Mouse (Mus musculus) MEL (cell line): ENCODE measurements at regions not wholly inside any gene's neighbourhood (a gene's known extent, or its start where the extent isn't known, plus 50 kb on each side); places are given as distances from the start of the nearest gene placed in this dataset.

ENCODE experiments used
- DNase-seq: peaks from one replicate; pipeline ENCODE4 v3.0.0; 2011; ENCODE audit warnings: low read depth, low spot score
- H3K27ac ChIP-seq: 2 replicates; pipeline ENCODE4 v1.5.1; 2012; ENCODE audit warnings: low read depth, mild to moderate bottlenecking, control low read depth, low read length, moderate library complexity; ENCODE audit not compliant: control insufficient read depth
- H3K27me3 ChIP-seq, 2 experiments: fragments of 150-350 bp in 1 of 2; sonication (generic) in 1 of 2; 2 replicates each; pipeline ENCODE4 v1.6.1; 2012; ENCODE audit warnings: low read length in 2 of 2, mild to moderate bottlenecking in 2 of 2, improper control_type of control experiment in 1 of 2, moderate library complexity in 1 of 2; ENCODE audit not compliant: insufficient read depth in 2 of 2, control insufficient read depth in 1 of 2
- H3K36me3 ChIP-seq, 2 experiments: 2 replicates each; pipeline ENCODE4 v1.6.1; 2012 to 2014; ENCODE audit warnings: low read length in 2 of 2, improper control_type of control experiment in 1 of 2, inconsistent platforms in 1 of 2, mild to moderate bottlenecking in 1 of 2; ENCODE audit not compliant: insufficient read depth in 2 of 2, control insufficient read depth in 1 of 2
- H3K4me1 ChIP-seq, 2 experiments: fragments of 150-350 bp in 1 of 2; sonication (generic) in 1 of 2; 2 replicates each; pipeline ENCODE4 v1.6.1; 2012; ENCODE audit warnings: low read length in 2 of 2, improper control_type of control experiment in 1 of 2, mild to moderate bottlenecking in 1 of 2; ENCODE audit not compliant: insufficient read depth in 2 of 2, control insufficient read depth in 1 of 2
- H3K4me3 ChIP-seq, 2 experiments: fragments of 150-350 bp in 1 of 2; sonication (generic) in 1 of 2; 2 replicates each; pipeline ENCODE4 v1.5.1; 2012; ENCODE audit warnings: low read depth in 2 of 2, low read length in 2 of 2, mild to moderate bottlenecking in 2 of 2, moderate library complexity in 2 of 2, control low read depth in 1 of 2, improper control_type of control experiment in 1 of 2; ENCODE audit not compliant: control insufficient read depth in 1 of 2, insufficient read depth in 1 of 2
- H3K79me2 ChIP-seq: 2 replicates; pipeline ENCODE4 v1.6.1; 2012; ENCODE audit warnings: mild to moderate bottlenecking, low read length, moderate library complexity; ENCODE audit not compliant: control insufficient read depth, poor library complexity, insufficient read depth
- H3K9ac ChIP-seq: 2 replicates; pipeline ENCODE4 v1.6.1; 2012; ENCODE audit warnings: low read depth, mild to moderate bottlenecking, control low read depth, low read length, moderate library complexity; ENCODE audit not compliant: control insufficient read depth, poor library complexity, severe bottlenecking
- H3K9me3 ChIP-seq: fragments of 150-350 bp; sonication (generic); replicated peaks from 2 replicates; pipeline ENCODE4 v1.6.1; 2012; ENCODE audit warnings: mild to moderate bottlenecking, low read length, improper control_type of control experiment, moderate library complexity; ENCODE audit not compliant: insufficient read depth
- CTCF ChIP-seq, 3 experiments: IDR thresholded peaks in 2 of 3; conservative IDR thresholded peaks in 1 of 3; 2 replicates each; pipeline ENCODE4 v1.5.1; 2011 to 2012; ENCODE audit warnings: low read length in 3 of 3, low read depth in 2 of 3, mild to moderate bottlenecking in 2 of 3, improper control_type of control experiment in 1 of 3, inconsistent platforms in 1 of 3, mixed read lengths in 1 of 3, moderate library complexity in 1 of 3; ENCODE audit not compliant: control insufficient read depth in 1 of 3, insufficient read depth in 1 of 3, poor library complexity in 1 of 3, severe bottlenecking in 1 of 3
- E2F4 ChIP-seq: IDR thresholded peaks from 2 replicates; pipeline ENCODE4 v1.6.1; 2011; ENCODE audit warnings: low read depth, low read length, improper control_type of control experiment, borderline replicate concordance
- ELF1 ChIP-seq: IDR thresholded peaks from 2 replicates; pipeline ENCODE4 v1.6.1; 2014; ENCODE audit warnings: low read depth, mild to moderate bottlenecking, inconsistent platforms, low read length, improper control_type of control experiment, moderate library complexity
- GABPA ChIP-seq: IDR thresholded peaks from 2 replicates; pipeline ENCODE4 v1.6.1; 2012; ENCODE audit warnings: low read depth, mild to moderate bottlenecking, inconsistent platforms, low read length, improper control_type of control experiment, moderate library complexity
- GATA1 ChIP-seq: IDR thresholded peaks from 2 replicates; pipeline ENCODE4 v1.6.1; 2011; ENCODE audit warnings: low read depth, low read length, improper control_type of control experiment
- HCFC1 ChIP-seq: IDR thresholded peaks from 2 replicates; pipeline ENCODE4 v1.6.1; 2012; ENCODE audit warnings: low read depth, mild to moderate bottlenecking, inconsistent platforms, low read length, improper control_type of control experiment, moderate library complexity
- JUND ChIP-seq: IDR thresholded peaks from 2 replicates; pipeline ENCODE4 v1.6.1; 2011; ENCODE audit warnings: low read depth, mild to moderate bottlenecking, improper control_type of control experiment, low read length
- KAT2A ChIP-seq: conservative IDR thresholded peaks from 2 replicates; pipeline ENCODE4 v1.6.1; 2012; ENCODE audit warnings: low read depth, low read length, improper control_type of control experiment, inconsistent platforms
- MAZ ChIP-seq: IDR thresholded peaks from 2 replicates; pipeline ENCODE4 v1.6.1; 2012; ENCODE audit warnings: low read depth, mild to moderate bottlenecking, inconsistent platforms, low read length, improper control_type of control experiment
- MYC ChIP-seq: IDR thresholded peaks from 2 replicates; pipeline ENCODE4 v1.6.1; 2011; ENCODE audit warnings: low read depth, mild to moderate bottlenecking, low read length, improper control_type of control experiment, moderate library complexity
- POLR2A ChIP-seq, 2 experiments: IDR thresholded peaks; 2 replicates each; pipeline ENCODE4 v1.6.1; 2011 to 2012; ENCODE audit warnings: low read length in 2 of 2, mild to moderate bottlenecking in 2 of 2, control low read depth in 1 of 2, improper control_type of control experiment in 1 of 2, low read depth in 1 of 2, moderate library complexity in 1 of 2; ENCODE audit not compliant: control insufficient read depth in 1 of 2, insufficient read depth in 1 of 2, poor library complexity in 1 of 2
- SIN3A ChIP-seq: IDR thresholded peaks from 2 replicates; pipeline ENCODE4 v1.6.1; 2012; ENCODE audit warnings: low read length, improper control_type of control experiment, inconsistent platforms
- TCF12 ChIP-seq: IDR thresholded peaks from 2 replicates; pipeline ENCODE4 v1.6.1; 2014; ENCODE audit warnings: low read depth, mild to moderate bottlenecking, inconsistent platforms, low read length, improper control_type of control experiment, moderate library complexity
- UBTF ChIP-seq: IDR thresholded peaks from 2 replicates; pipeline ENCODE4 v1.6.1; 2012; ENCODE audit warnings: low read depth, mild to moderate bottlenecking, inconsistent platforms, low read length, improper control_type of control experiment, moderate library complexity, borderline replicate concordance; ENCODE audit not compliant: insufficient read depth
- USF2 ChIP-seq, 2 experiments: IDR thresholded peaks; 2 replicates each; pipeline ENCODE4 v1.6.1; 2011 to 2012; ENCODE audit warnings: improper control_type of control experiment in 2 of 2, low read length in 2 of 2, borderline replicate concordance in 1 of 2, inconsistent platforms in 1 of 2, low read depth in 1 of 2, mild to moderate bottlenecking in 1 of 2; ENCODE audit not compliant: insufficient read depth in 1 of 2
- ZC3H11A ChIP-seq: IDR thresholded peaks from 2 replicates; pipeline ENCODE4 v1.6.1; 2012; ENCODE audit warnings: low read depth, mild to moderate bottlenecking, inconsistent platforms, low read length, improper control_type of control experiment
- ZKSCAN1 ChIP-seq: IDR thresholded peaks from 2 replicates; pipeline ENCODE4 v1.6.1; 2012; ENCODE audit warnings: low read depth, mild to moderate bottlenecking, inconsistent platforms, low read length, improper control_type of control experiment, moderate library complexity
- ZNF384 ChIP-seq: IDR thresholded peaks from 2 replicates; pipeline ENCODE4 v1.6.1; 2012; ENCODE audit warnings: low read depth, mild to moderate bottlenecking, inconsistent platforms, low read length, improper control_type of control experiment

- DNase-seq = no peak
- no peaks in the 10 kb centered on the region for H3K79me2 ChIP-seq
- TF ChIP-seq GATA1 = no peak
- TF ChIP-seq ELF1 = no peak
- TF ChIP-seq JUND = no peak
- TF ChIP-seq, all 39 proteins: peak for 0
- Histone ChIP-seq H3K4me3 (no peak overlapping the region), H3K4me1 (peaks cover 14 to 41% of the 10 kb centered on the region in 2 experiments), H3K27ac (no peak overlapping the region), H3K36me3 (peaks cover 0 to 39% of the 10 kb centered on the region in 2 experiments; a peak in 2 of 4 replicates), H3K9me3 (no peaks in the 10 kb centered on the region), H3K9ac (no peak overlapping the region), H3K27me3 (no peaks in the 10 kb centered on the region)
Observed at GRCm38 (mm10) chr17:47221068-47221796, 147.5 kb upstream of the Mrps10 start.

DNA sequence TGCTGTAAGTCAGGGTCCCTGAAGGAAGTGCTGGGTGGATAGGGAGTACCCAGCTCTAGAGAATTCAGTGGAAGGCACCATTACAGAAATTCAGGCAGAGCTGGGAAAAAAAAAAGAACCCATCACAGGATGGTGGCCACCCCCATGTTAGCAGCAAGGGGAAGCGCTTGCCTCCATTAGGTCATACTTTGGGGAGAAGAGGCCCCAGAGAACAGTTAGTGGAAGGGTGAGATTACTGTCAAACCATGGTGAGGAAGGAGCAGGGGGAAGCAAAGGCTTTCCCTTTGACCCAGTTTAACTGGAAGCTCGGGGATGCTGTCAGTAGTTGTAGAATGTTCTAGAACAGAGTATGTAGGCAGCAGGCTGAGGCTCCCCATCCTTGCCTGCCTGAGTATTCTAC is 148.8 kb upstream of the Mrps10 start:
- TF ChIP-seq ZKSCAN1 (no peak), SIN3A (no peak), POLR2A (IDR thresholded peaks at IDR 0.05; ENCODE audit: control insufficient read depth in 1 of 2, insufficient read depth in 1 of 2, low read depth in 1 of 2, low read length in 2 of 2, poor library complexity in 1 of 2) (no peak), JUND (no peak), MAZ (no peak), CTCF (IDR thresholded peaks at IDR 0.05 in 2 of 3, conservative IDR thresholded peaks at IDR 0.05 in 1 of 3; ENCODE audit: control insufficient read depth in 1 of 3, insufficient read depth in 1 of 3, low read depth in 2 of 3, low read length in 3 of 3, poor library complexity in 1 of 3, severe bottlenecking in 1 of 3) (no peak), MYC (no peak), TCF12 (no peak), HCFC1 (no peak), USF2 (IDR thresholded peaks at IDR 0.05; ENCODE audit: borderline replicate concordance in 1 of 2, insufficient read depth in 1 of 2, low read depth in 1 of 2, low read length in 2 of 2) (no peak), KAT2A (no peak), ELF1 (no peak), ZNF384 (no peak), UBTF (no peak), GABPA (no peak), E2F4 (no peak), ZC3H11A (no peak)
- TF ChIP-seq, all 39 proteins: peak for 0
- no peak overlapping the region for H3K27ac ChIP-seq
- no peak overlapping the region for H3K9ac ChIP-seq
- no peaks in the 10 kb centered on the region for H3K9me3 ChIP-seq
- no peaks in the 10 kb centered on the region for H3K79me2 ChIP-seq
- DNase-seq = no peak
- peaks cover 0 to 43% of the 10 kb centered on the region in 2 experiments; a peak in 2 of 4 replicates for H3K36me3 ChIP-seq
- no peak overlapping the region for H3K4me3 ChIP-seq
- no peaks in the 10 kb centered on the region for H3K27me3 ChIP-seq
- H3K4me1 ChIP-seq = peaks cover 14 to 45% of the 10 kb centered on the region in 2 experiments
